Mouse (Mus musculus) E14TG2a.4 (cell line): ENCODE data around the gene Parp12.

ENCODE experiments used
- CTCF ChIP-seq: conservative IDR thresholded peaks from 2 replicates; pipeline ENCODE4 v1.5.1; 2014; ENCODE audit warnings: low read length
- NANOG ChIP-seq: IDR thresholded peaks from 2 replicates; pipeline ENCODE4 v1.6.1; 2014; ENCODE audit warnings: borderline replicate concordance, low read length, mixed read lengths
- POU5F1 ChIP-seq: IDR thresholded peaks from 2 replicates; pipeline ENCODE4 v1.6.1; 2014; ENCODE audit warnings: low read length, borderline replicate concordance

GRCm38 (mm10) chr6:39051799-39052556 lies 66.2 kb downstream of the Parp12 start:
- TF ChIP-seq CTCF (no peak), POU5F1 (no peak), NANOG (no peak)
